Mouse (Mus musculus): ENCODE data around the gene Neurog3.
A peak's percentile ranks its signal among the peaks of the same experiment; 100 is the strongest.

Neurog3 gene

GRCm38 (mm10) chr10:62132691-62133281 lies at the start of gene Neurog3:
Neurog3 (plus strand) TSS chr10:62133090.
- DNase-seq (ENCODE audit: low spot score in 2 of 2): no peak

GRCm38 (mm10) chr10:62086044-62086443 lies 46.8 kb upstream of the Neurog3 start:
- no peak for DNase-seq (ENCODE audit: low spot score in 2 of 2)

- DNase-seq (ENCODE audit: low spot score in 2 of 2): no peak
Measured at GRCm38 (mm10) chr10:62086826-62087225, 46.1 kb upstream of the Neurog3 start.

GRCm38 (mm10) chr10:62088411-62088810 lies 44.5 kb upstream of the Neurog3 start:
- no peak for DNase-seq (ENCODE audit: low spot score in 2 of 2)

GRCm38 (mm10) chr10:62089071-62089470 lies 43.8 kb upstream of the Neurog3 start:
- no peak for DNase-seq (ENCODE audit: low spot score in 2 of 2)

- DNase-seq (ENCODE audit: low spot score in 2 of 2): no peak
Measured at GRCm38 (mm10) chr10:62089486-62089885, 43.4 kb upstream of the Neurog3 start.

- DNase-seq (ENCODE audit: low spot score in 2 of 2): no peak
Measured at GRCm38 (mm10) chr10:62093903-62094302, 39.0 kb upstream of the Neurog3 start.

GRCm38 (mm10) chr10:62094401-62094800 lies 38.5 kb upstream of the Neurog3 start:
- no peak for DNase-seq (ENCODE audit: low spot score in 2 of 2)

- DNase-seq (ENCODE audit: low spot score in 2 of 2): no peak
Measured at GRCm38 (mm10) chr10:62099749-62100403, 33.0 kb upstream of the Neurog3 start.

GRCm38 (mm10) chr10:62101504-62102439 lies 31.1 kb upstream of the Neurog3 start:
- peak; percentile 17 to 67 for DNase-seq (ENCODE audit: low spot score in 2 of 2)

- peak; percentile 29 to 48 for DNase-seq (ENCODE audit: low spot score in 2 of 2)
Measured at GRCm38 (mm10) chr10:62104835-62105576, 27.9 kb upstream of the Neurog3 start.

- DNase-seq (ENCODE audit: low spot score in 2 of 2): no peak
Measured at GRCm38 (mm10) chr10:62107048-62107447, 25.8 kb upstream of the Neurog3 start.

- peak; percentile 80 to 84 for DNase-seq (ENCODE audit: low spot score in 2 of 2)
Measured at GRCm38 (mm10) chr10:62110504-62111206, 22.2 kb upstream of the Neurog3 start.

GRCm38 (mm10) chr10:62111207-62111576 lies 21.7 kb upstream of the Neurog3 start:
- no peak for DNase-seq (ENCODE audit: low spot score in 2 of 2)

GRCm38 (mm10) chr10:62113865-62114647 lies 18.8 kb upstream of the Neurog3 start:
- DNase-seq (ENCODE audit: low spot score in 2 of 2): no peak

GRCm38 (mm10) chr10:62127137-62127536 lies 5.8 kb upstream of the Neurog3 start:
- DNase-seq (ENCODE audit: low spot score in 2 of 2): no peak

- no peak for DNase-seq (ENCODE audit: low spot score in 2 of 2)
Measured at GRCm38 (mm10) chr10:62127711-62128231, 5.1 kb upstream of the Neurog3 start.

GRCm38 (mm10) chr10:62128316-62128951 lies 4.5 kb upstream of the Neurog3 start:
- no peak for DNase-seq (ENCODE audit: low spot score in 2 of 2)

- DNase-seq (ENCODE audit: low spot score in 2 of 2): no peak
Measured at GRCm38 (mm10) chr10:62135696-62136470, 3.0 kb downstream of the Neurog3 start.
